Mouse (Mus musculus) lung, adult 2 months (tissue): ENCODE results near the gene Myct1.

Experiments used
- CTCF ChIP-seq: fragments of 200-500 bp; IDR thresholded peaks from 2 replicates; pipeline ENCODE4 v1.5.1; 2011; ENCODE audit warnings: mild to moderate bottlenecking, low read length, control low read depth; ENCODE audit not compliant: insufficient read depth
- POLR2A ChIP-seq: fragments of 200-500 bp; IDR thresholded peaks from 2 replicates; pipeline ENCODE4 v1.6.1; 2011; ENCODE audit warnings: low read depth, mild to moderate bottlenecking, control low read depth, low read length, borderline replicate concordance; ENCODE audit errors: extremely low read depth

- TF ChIP-seq POLR2A (no peak), CTCF (no peak)
These were observed 47.1 kb upstream of the Myct1 start for GRCm38 (mm10) chr10:5546428-5546827.
